Mouse (Mus musculus) heart, embryonic 14.5 days (tissue): ENCODE measurements around the gene Foxn3. TPM values are rescaled to one million over a fixed set of nuclear protein-coding genes. Genes with fewer than 3 reads are reported as not detected.

ENCODE experiments used
- ATAC-seq: fragments of 200-750 bp; cut with Nextera tagmentation; 2 replicates; pipeline ENCODE4 v1.8.0; 2017; ENCODE audit warnings: low read depth, moderate TSS enrichment; ENCODE audit not compliant: insufficient number of reproducible peaks, insufficient read depth, low FRiP score
- H3K27ac ChIP-seq, 2 experiments: fragments of 200-500 bp in 1 of 2; fragments of 300-500 bp in 1 of 2; sonication (generic) in 1 of 2; replicated peaks in 1 of 2; 2 replicates each; pipeline ENCODE4 v1.5.1; 2012 to 2014; ENCODE audit warnings: low read depth in 2 of 2, low read length in 2 of 2, control low read depth in 1 of 2, mild to moderate bottlenecking in 1 of 2, mixed read lengths in 1 of 2; ENCODE audit not compliant: control insufficient read depth in 1 of 2, insufficient read depth in 1 of 2
- H3K27me3 ChIP-seq: fragments of 300-500 bp; sonication (generic); 2 replicates; pipeline ENCODE4 v1.6.1; 2014; ENCODE audit warnings: mild to moderate bottlenecking, low read length, control low read depth; ENCODE audit not compliant: control insufficient read depth, insufficient read depth
- H3K36me3 ChIP-seq: fragments of 300-500 bp; sonication (generic); 2 replicates; pipeline ENCODE4 v1.6.1; 2014; ENCODE audit warnings: mild to moderate bottlenecking, control low read depth, low read length, mixed read lengths; ENCODE audit not compliant: control insufficient read depth, insufficient read depth
- H3K4me1 ChIP-seq, 2 experiments: fragments of 200-500 bp in 1 of 2; fragments of 300-500 bp in 1 of 2; sonication (generic) in 1 of 2; 2 replicates each; pipeline ENCODE4 v1.6.1; 2012 to 2014; ENCODE audit warnings: low read length in 2 of 2, control low read depth in 1 of 2, mixed read lengths in 1 of 2; ENCODE audit not compliant: control insufficient read depth in 2 of 2, insufficient read depth in 2 of 2
- H3K4me2 ChIP-seq: fragments of 300-500 bp; sonication (generic); 2 replicates; pipeline ENCODE4 v1.6.1; 2014; ENCODE audit warnings: mild to moderate bottlenecking, low read length
- H3K4me3 ChIP-seq, 2 experiments: fragments of 200-500 bp in 1 of 2; fragments of 300-500 bp in 1 of 2; sonication (generic) in 1 of 2; 2 replicates each; pipeline ENCODE4 v1.5.1; 2012 to 2014; ENCODE audit warnings: low read length in 2 of 2, mild to moderate bottlenecking in 2 of 2, control low read depth in 1 of 2, low read depth in 1 of 2, moderate library complexity in 1 of 2; ENCODE audit not compliant: control insufficient read depth in 1 of 2, insufficient read depth in 1 of 2
- H3K9ac ChIP-seq: fragments of 300-500 bp; sonication (generic); 2 replicates; pipeline ENCODE4 v1.6.1; 2014; ENCODE audit warnings: mild to moderate bottlenecking, low read length
- H3K9me3 ChIP-seq: fragments of 300-500 bp; sonication (generic); 2 replicates; pipeline ENCODE4 v1.6.1; 2016; ENCODE audit warnings: low read length, control low read depth; ENCODE audit not compliant: control insufficient read depth
- WGBS: fragments of 180-500 bp; shearing (Covaris S2); extraction: QIAGEN DNeasy Blood & Tissue Kit; methylation state at CpG from one replicate; pipeline ENCODE4 v1.1.7; 2014; 5-methylcytosine and 5-hydroxymethylcytosine counted together
- polyA plus RNA-seq: library from polyadenylated mRNA; unstranded; fragments of >200 nt; fragmentation: Nextera tagmentation; extraction: Ambion mirVana; gene quantifications from 2 replicates; pipeline ENCODE4 v1.2.1, GENCODE M21; 2014

The Foxn3 gene
- polyA plus RNA-seq, 1 experiment from 2014 or later: 81.0 TPM

- ATAC-seq: no peak
- H3K4me1 ChIP-seq: peaks cover 28 to 48% of the 10 kb centered on the region in 2 experiments
These were observed 182.1 kb downstream of the Foxn3 start for GRCm38 (mm10) chr12:99381317-99381716.

DNA sequence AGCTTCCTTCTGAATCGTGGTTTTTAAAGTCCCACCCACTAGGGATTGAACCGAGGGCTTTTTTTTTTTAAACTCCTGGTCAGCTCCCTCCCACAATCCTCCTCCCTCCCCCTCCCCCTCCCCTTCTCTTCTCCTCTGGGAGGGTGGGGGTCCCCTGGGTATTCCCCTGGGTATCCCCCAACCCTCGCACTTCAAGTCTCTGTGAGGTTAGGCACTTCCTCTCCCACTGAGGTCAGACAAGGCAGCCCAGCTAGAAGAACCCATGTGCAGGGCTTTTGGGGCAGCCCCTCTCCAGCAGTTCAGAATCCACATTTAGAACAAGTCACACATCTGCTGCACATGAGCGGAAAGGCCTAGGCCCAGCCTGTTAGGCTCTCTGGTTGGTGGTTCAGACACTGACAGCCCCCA lies 182.5 kb downstream of the Foxn3 start:
- WGBS: 56% methylated on average over 4 of the region's 4 CpGs
- no peak overlapping the region for H3K4me2 ChIP-seq
- no peak overlapping the region for H3K27ac ChIP-seq
- 0 out of 2 replicates have a peak, but pooled peaks cover 7% of the 10 kb centered on the region for H3K36me3 ChIP-seq
- no peak overlapping the region for H3K9ac ChIP-seq
- no peaks in the 10 kb centered on the region for H3K27me3 ChIP-seq
- H3K9me3 ChIP-seq: no peaks in the 10 kb centered on the region
- no peak for ATAC-seq
- H3K4me1 ChIP-seq: peaks cover 23 to 48% of the 10 kb centered on the region in 2 experiments
- no peak overlapping the region for H3K4me3 ChIP-seq

More at GRCm38 (mm10) chr12:99381317-99381716, 182.1 kb downstream of the Foxn3 start:
- H3K36me3 ChIP-seq: 0 out of 2 replicates have a peak, but pooled peaks cover 7% of the 10 kb centered on the region
- 75% methylated on average over 9 of the region's 9 CpGs for WGBS
- H3K9ac ChIP-seq: no peak overlapping the region
- no peak overlapping the region for H3K4me2 ChIP-seq
- no peaks in the 10 kb centered on the region for H3K27me3 ChIP-seq
- H3K9me3 ChIP-seq: no peaks in the 10 kb centered on the region
- no peak overlapping the region for H3K27ac ChIP-seq
- H3K4me3 ChIP-seq: no peak overlapping the region

DNA sequence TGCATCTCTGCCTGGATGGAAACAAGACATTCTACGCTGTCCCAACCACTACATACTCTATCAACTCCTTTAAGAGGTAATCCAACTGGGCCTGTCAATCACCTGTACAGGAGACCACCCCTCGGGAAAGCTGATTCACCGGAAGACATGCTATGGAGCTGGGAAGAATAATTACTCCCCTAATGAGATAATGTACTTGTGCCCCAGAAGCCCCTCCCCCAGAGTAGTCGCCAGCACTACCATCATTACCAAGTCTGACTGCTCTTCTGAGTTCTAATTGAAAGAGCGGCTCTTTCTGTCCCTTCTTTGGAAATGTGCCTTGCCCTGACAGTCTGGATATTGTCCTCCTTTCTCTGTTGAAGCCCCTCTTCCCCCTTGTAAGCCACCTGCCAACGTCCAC lies 183.3 kb downstream of the Foxn3 start:
- peaks cover 21 to 48% of the 10 kb centered on the region in 2 experiments for H3K4me1 ChIP-seq

DNA sequence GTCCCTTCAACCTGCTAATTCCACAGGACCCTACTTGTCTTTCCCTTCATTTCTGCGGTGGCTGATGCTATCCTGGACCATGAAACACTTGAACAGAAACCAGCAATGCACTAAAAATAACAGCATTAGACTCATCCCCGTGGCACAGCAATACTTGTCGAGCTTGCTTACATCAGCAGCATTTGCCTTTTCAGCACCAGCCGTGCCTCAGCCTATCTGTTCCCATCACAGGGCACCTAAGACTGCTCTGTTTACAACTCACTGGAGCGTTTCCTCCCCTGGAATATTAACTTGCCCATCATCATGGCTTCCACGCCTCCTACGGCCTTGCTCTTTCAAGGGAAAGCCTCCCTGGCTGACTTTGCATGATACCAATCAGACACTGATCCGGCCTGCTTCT lies 185.1 kb downstream of the Foxn3 start:
- ATAC-seq: no peak
- 0 out of 2 replicates have a peak, but pooled peaks cover 7% of the 10 kb centered on the region for H3K36me3 ChIP-seq
- peaks cover 31 to 62% of the 10 kb centered on the region in 2 experiments for H3K4me1 ChIP-seq
- H3K27ac ChIP-seq: peak overlapping the region in 1 of 2 experiments; percentile 10; a peak in 2 of 4 replicates
- H3K9me3 ChIP-seq: no peaks in the 10 kb centered on the region; the same call in 1 of the 2 replicates
- 26% methylated on average over 8 of the region's 8 CpGs for WGBS
- no peak overlapping the region for H3K9ac ChIP-seq
- H3K4me3 ChIP-seq: no peak overlapping the region
- H3K27me3 ChIP-seq: no peaks in the 10 kb centered on the region
- H3K4me2 ChIP-seq: peak overlapping the region; percentile 37

More for the DNA sequence above, 183.3 kb downstream of the Foxn3 start:
- no peak overlapping the region for H3K4me2 ChIP-seq
- ATAC-seq: no peak
- no peaks in the 10 kb centered on the region for H3K27me3 ChIP-seq
- H3K27ac ChIP-seq: no peak overlapping the region
- no peaks in the 10 kb centered on the region for H3K9me3 ChIP-seq
- no peak overlapping the region for H3K4me3 ChIP-seq
- H3K36me3 ChIP-seq: 0 out of 2 replicates have a peak, but pooled peaks cover 7% of the 10 kb centered on the region
- no peak overlapping the region for H3K9ac ChIP-seq
- 78% methylated on average over 6 of the region's 6 CpGs for WGBS

GRCm38 (mm10) chr12:99377705-99378104 lies 185.7 kb downstream of the Foxn3 start:
- H3K27me3 ChIP-seq: no peaks in the 10 kb centered on the region
- no peak overlapping the region for H3K27ac ChIP-seq
- no peak overlapping the region for H3K9ac ChIP-seq
- peak overlapping the region; percentile 37; the same call in 1 of the 2 replicates for H3K4me2 ChIP-seq
- H3K36me3 ChIP-seq: 0 out of 2 replicates have a peak, but pooled peaks cover 7% of the 10 kb centered on the region
- no peak overlapping the region for H3K4me3 ChIP-seq
- peaks cover 31 to 62% of the 10 kb centered on the region in 2 experiments for H3K4me1 ChIP-seq
- no peaks in the 10 kb centered on the region; the same call in 1 of the 2 replicates for H3K9me3 ChIP-seq
- WGBS: 55% methylated on average over 3 of the region's 3 CpGs
- no peak for ATAC-seq

- Histone ChIP-seq H3K4me3 (no peak overlapping the region), H3K4me1 (peaks cover 31 to 62% of the 10 kb centered on the region in 2 experiments), H3K27ac (peak overlapping the region in 1 of 2 experiments; percentile 38; a peak in 1 of 4 replicates), H3K4me2 (no peak overlapping the region), H3K9ac (no peak overlapping the region), H3K36me3 (0 out of 2 replicates have a peak, but pooled peaks cover 5% of the 10 kb centered on the region), H3K27me3 (no peaks in the 10 kb centered on the region), H3K9me3 (no peaks in the 10 kb centered on the region; the same call in 1 of the 2 replicates)
- ATAC-seq: no peak
- WGBS: 43% methylated on average over 10 of the region's 10 CpGs
These were observed 186.3 kb downstream of the Foxn3 start for GRCm38 (mm10) chr12:99377069-99377468.

- Histone ChIP-seq H3K9ac (no peak overlapping the region), H3K4me2 (no peak overlapping the region), H3K27ac (no peak overlapping the region), H3K36me3 (no peaks in the 10 kb centered on the region), H3K4me3 (no peak overlapping the region), H3K27me3 (no peaks in the 10 kb centered on the region), H3K9me3 (no peaks in the 10 kb centered on the region; the same call in 1 of the 2 replicates), H3K4me1 (peaks cover 31 to 70% of the 10 kb centered on the region in 2 experiments)
- 66% methylated on average over 8 of the region's 8 CpGs for WGBS
- no peak for ATAC-seq
These were observed 187.4 kb downstream of the Foxn3 start for GRCm38 (mm10) chr12:99375878-99376454.
